Mouse (Mus musculus) myocyte (in vitro differentiated cells): ENCODE results near the gene Tbce.
A peak's percentile ranks its signal among the peaks of the same experiment; 100 is the strongest.

Experiments used
- CEBPB ChIP-seq: IDR thresholded peaks from 2 replicates; pipeline ENCODE4 v1.6.1; 2011; ENCODE audit warnings: mild to moderate bottlenecking, moderate library complexity; ENCODE audit not compliant: poor library complexity, insufficient read depth, severe bottlenecking
- E2F4 ChIP-seq: IDR thresholded peaks from one replicate; pipeline ENCODE4 v1.6.1; 2011; ENCODE audit warnings: mild to moderate bottlenecking, control low read depth, moderate library complexity; ENCODE audit not compliant: insufficient read depth
- MAX ChIP-seq: IDR thresholded peaks from one replicate; pipeline ENCODE4 v1.6.1; 2011; ENCODE audit warnings: low read depth, mild to moderate bottlenecking, control low read depth
- MYOD1 ChIP-seq, 3 experiments: IDR thresholded peaks; one replicate each; pipeline ENCODE4 v1.6.1; 2011; ENCODE audit warnings: control low read depth in 2 of 3, low read depth in 2 of 3, mild to moderate bottlenecking in 2 of 3, moderate library complexity in 1 of 3; ENCODE audit not compliant: insufficient read length in 2 of 3, control insufficient read depth in 1 of 3
- POLR2A ChIP-seq: IDR thresholded peaks from one replicate; pipeline ENCODE4 v1.6.1; 2011; ENCODE audit warnings: low read depth, mild to moderate bottlenecking, control low read depth, moderate library complexity; ENCODE audit not compliant: insufficient read length
- POLR2AphosphoS2 ChIP-seq: IDR thresholded peaks from one replicate; pipeline ENCODE4 v1.6.1; 2011; ENCODE audit warnings: low read depth, control low read depth; ENCODE audit not compliant: insufficient read length
- REST ChIP-seq: IDR thresholded peaks from one replicate; pipeline ENCODE4 v1.6.1; 2011; ENCODE audit warnings: mild to moderate bottlenecking, control low read depth, moderate library complexity; ENCODE audit not compliant: insufficient read depth, insufficient read length
- TCF12 ChIP-seq: IDR thresholded peaks from one replicate; pipeline ENCODE4 v1.6.1; 2011; ENCODE audit warnings: mild to moderate bottlenecking, control low read depth; ENCODE audit not compliant: poor library complexity, insufficient read depth, severe bottlenecking
- USF1 ChIP-seq: IDR thresholded peaks from one replicate; pipeline ENCODE4 v1.6.1; 2011; ENCODE audit warnings: low read depth, mild to moderate bottlenecking, control low read depth, moderate library complexity

DNA sequence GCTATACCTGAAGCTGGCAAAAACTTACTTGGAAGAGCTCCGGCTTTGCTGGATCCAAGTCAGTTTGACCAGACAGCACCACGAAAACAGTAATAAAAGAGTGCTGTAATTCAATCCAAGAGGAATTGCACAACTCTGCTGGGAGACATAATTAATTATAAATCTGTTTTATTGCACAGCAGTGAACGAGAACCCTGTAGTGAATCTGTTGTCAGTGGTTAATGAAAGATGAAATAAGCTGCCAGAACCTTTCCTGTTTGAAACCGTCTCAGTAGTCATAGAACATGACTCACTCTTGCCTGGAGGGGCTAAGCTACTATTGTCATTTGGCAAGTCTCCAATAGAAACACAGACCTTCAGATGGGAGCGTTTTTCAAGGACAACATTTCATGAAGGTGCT lies 748 bp upstream of the Tbce start:
- TF ChIP-seq POLR2A: no peak
- no peak for TF ChIP-seq E2F4
- TF ChIP-seq MAX: no peak
- no peak for TF ChIP-seq USF1
- TF ChIP-seq MYOD1 (IDR thresholded peaks at IDR 0.05; ENCODE audit: control insufficient read depth in 1 of 3, insufficient read length in 2 of 3, low read depth in 2 of 3): no peak
- TF ChIP-seq POLR2AphosphoS2: no peak
- TF ChIP-seq REST: no peak
- TF ChIP-seq TCF12: no peak
- peak; percentile 91 for TF ChIP-seq CEBPB
